Mouse (Mus musculus) cortical plate, adult 2 months (tissue): ENCODE measurements around the gene Tbc1d2.

ENCODE experiments used
- CTCF ChIP-seq: fragments of 200-500 bp; IDR thresholded peaks from 2 replicates; pipeline ENCODE4 v1.5.1; 2011; ENCODE audit warnings: mild to moderate bottlenecking, control low read depth, low read length; ENCODE audit not compliant: insufficient read depth; ENCODE audit errors: extremely low read depth
- POLR2A ChIP-seq: fragments of 200-500 bp; IDR thresholded peaks from 2 replicates; pipeline ENCODE4 v1.6.1; 2011; ENCODE audit warnings: mild to moderate bottlenecking, low read length, control low read depth; ENCODE audit not compliant: insufficient read depth; ENCODE audit errors: extremely low read depth

DNA sequence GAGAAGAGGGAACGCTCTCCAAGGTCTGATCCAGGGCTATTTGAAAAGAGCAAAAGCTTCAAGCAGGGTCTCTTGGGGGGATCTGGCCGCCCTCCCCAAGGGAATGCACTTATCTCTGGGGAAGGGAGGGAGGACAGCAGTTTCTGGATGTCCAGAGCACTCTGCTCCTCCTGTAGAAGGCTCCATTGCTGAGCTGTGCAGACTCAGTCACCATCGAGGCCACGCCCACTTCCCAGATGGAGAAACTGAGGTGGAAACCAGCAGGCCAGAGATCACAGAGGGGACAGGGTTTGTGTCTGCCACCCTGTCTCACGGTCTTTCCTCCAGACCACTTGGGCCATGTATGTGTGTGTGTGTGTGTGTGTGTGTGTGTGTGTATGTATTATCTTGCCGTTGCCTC, 51.0 kb downstream of the Tbc1d2 start:
- no peak for TF ChIP-seq CTCF
- no peak for TF ChIP-seq POLR2A
